Mouse (Mus musculus) ES-E14 (cell line): ENCODE measurements around the gene Poglut1. TPM values are rescaled to one million over a fixed set of nuclear protein-coding genes. Genes with fewer than 3 reads are reported as not detected.

Experiments used
- DNase-seq: peaks from one replicate; pipeline ENCODE4 v3.0.0-alpha.2; 2013; ENCODE audit warnings: low read depth, low spot score
- H3K27ac ChIP-seq: 2 replicates; pipeline ENCODE4 v1.5.1; 2012; ENCODE audit warnings: low read depth, mild to moderate bottlenecking, low read length, moderate library complexity, mixed read lengths; ENCODE audit not compliant: poor library complexity, insufficient read depth, severe bottlenecking
- H3K36me3 ChIP-seq: 2 replicates; pipeline ENCODE4 v1.6.1; 2012; ENCODE audit warnings: mild to moderate bottlenecking, low read length, moderate library complexity, mixed read lengths; ENCODE audit not compliant: control insufficient read depth, poor library complexity, insufficient read depth, severe bottlenecking
- H3K4me1 ChIP-seq, 2 experiments: fragments of 150-350 bp in 1 of 2; sonication (generic) in 1 of 2; 2 replicates each; pipeline ENCODE4 v1.6.1; 2012; ENCODE audit warnings: low read length in 2 of 2, mild to moderate bottlenecking in 1 of 2, mixed read lengths in 1 of 2; ENCODE audit not compliant: control insufficient read depth in 2 of 2, insufficient read depth in 2 of 2, poor library complexity in 1 of 2
- H3K4me3 ChIP-seq, 2 experiments: fragments of 150-350 bp in 1 of 2; sonication (generic) in 1 of 2; 2 replicates each; pipeline ENCODE4 v1.5.1; 2012; ENCODE audit warnings: low read length in 2 of 2, low read depth in 1 of 2, mild to moderate bottlenecking in 1 of 2, mixed read lengths in 1 of 2; ENCODE audit not compliant: insufficient read depth in 1 of 2, poor library complexity in 1 of 2, severe bottlenecking in 1 of 2
- H3K9ac ChIP-seq: 2 replicates; pipeline ENCODE4 v1.6.1; 2012; ENCODE audit warnings: low read depth, mild to moderate bottlenecking, low read length, mixed read lengths; ENCODE audit not compliant: poor library complexity, insufficient read depth, severe bottlenecking
- H3K9me3 ChIP-seq: fragments of 150-350 bp; sonication (generic); 2 replicates; pipeline ENCODE4 v1.6.1; 2012; ENCODE audit warnings: low read depth, mild to moderate bottlenecking, low read length; ENCODE audit not compliant: control insufficient read depth, insufficient read depth
- CHD2 ChIP-seq: IDR thresholded peaks from 2 replicates; pipeline ENCODE4 v1.6.1; 2014; ENCODE audit warnings: mild to moderate bottlenecking, low read depth, low read length, inconsistent platforms
- HCFC1 ChIP-seq: IDR thresholded peaks from 2 replicates; pipeline ENCODE4 v1.6.1; 2012; ENCODE audit warnings: low read length, inconsistent platforms, borderline replicate concordance; ENCODE audit not compliant: insufficient read depth
- MAFK ChIP-seq: IDR thresholded peaks from 2 replicates; pipeline ENCODE4 v1.6.1; 2014; ENCODE audit warnings: mild to moderate bottlenecking, low read depth, low read length, inconsistent platforms; ENCODE audit not compliant: insufficient read depth
- ZC3H11A ChIP-seq: IDR thresholded peaks from 2 replicates; pipeline ENCODE4 v1.6.1; 2012; ENCODE audit warnings: low read depth, mild to moderate bottlenecking, inconsistent platforms, low read length, borderline replicate concordance
- ZNF384 ChIP-seq: IDR thresholded peaks from 2 replicates; pipeline ENCODE4 v1.6.1; 2012; ENCODE audit warnings: low read depth, low read length, inconsistent platforms
- in situ Hi-C, 2 experiments: fragments of 600-800 bp; cut with MboI; formaldehyde crosslinking; loops; one replicate each; pipeline ENCODE4 v1.15.1; 2025; ENCODE audit warnings: low sequenced_read_pairs in 2 of 2, inconsistent platforms in 1 of 2; ENCODE audit not compliant: unreplicated experiment in 2 of 2
- total RNA-seq: library from RNA; depleted of rRNA; stranded (reverse); fragments of 300-350 nt; gene quantifications from 2 replicates; pipeline ENCODE4 v1.2.3, GENCODE M21; 2012

The Poglut1 gene
- total RNA-seq, 1 experiment, result 76.6 TPM

- Histone ChIP-seq H3K4me1 (peaks cover 0 to 6% of the 10 kb centered on the region in 2 experiments; a peak in 2 of 4 replicates), H3K36me3 (peaks cover 40% of the 10 kb centered on the region), H3K9me3 (no peaks in the 10 kb centered on the region), H3K27ac (no peak overlapping the region), H3K4me3 (no peak overlapping the region), H3K9ac (no peak overlapping the region)
- in situ Hi-C loops, result no loop called here
- no peak for DNase-seq
- TF ChIP-seq CHD2 (no peak), ZNF384 (no peak), ZC3H11A (no peak), MAFK (no peak), HCFC1 (no peak)
Measured at GRCm38 (mm10) chr16:38587163-38587562, 37.1 kb upstream of the Poglut1 start.

DNA sequence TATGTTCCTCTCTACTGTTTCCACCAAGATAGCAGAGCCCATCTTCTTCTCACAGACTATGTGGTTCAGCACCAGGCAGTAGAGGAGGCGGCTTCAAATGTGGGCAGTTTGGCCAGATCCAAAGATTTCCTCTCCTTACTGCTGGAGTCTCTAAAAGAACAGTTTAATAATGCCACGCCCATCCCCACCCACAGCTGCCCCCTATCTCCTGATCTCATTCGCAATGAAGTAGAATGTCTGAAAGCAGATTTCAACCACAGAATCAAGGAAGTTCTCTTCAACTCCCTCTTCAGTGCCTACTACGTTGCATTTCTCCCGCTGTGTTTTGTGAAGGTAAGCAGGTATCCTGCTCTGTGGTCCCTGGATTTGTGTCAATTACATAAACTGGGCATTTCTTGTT is 35.1 kb upstream of the Poglut1 start:
- H3K36me3 ChIP-seq, result peaks cover 37% of the 10 kb centered on the region
- in situ Hi-C loops, result no loop called here

DNA sequence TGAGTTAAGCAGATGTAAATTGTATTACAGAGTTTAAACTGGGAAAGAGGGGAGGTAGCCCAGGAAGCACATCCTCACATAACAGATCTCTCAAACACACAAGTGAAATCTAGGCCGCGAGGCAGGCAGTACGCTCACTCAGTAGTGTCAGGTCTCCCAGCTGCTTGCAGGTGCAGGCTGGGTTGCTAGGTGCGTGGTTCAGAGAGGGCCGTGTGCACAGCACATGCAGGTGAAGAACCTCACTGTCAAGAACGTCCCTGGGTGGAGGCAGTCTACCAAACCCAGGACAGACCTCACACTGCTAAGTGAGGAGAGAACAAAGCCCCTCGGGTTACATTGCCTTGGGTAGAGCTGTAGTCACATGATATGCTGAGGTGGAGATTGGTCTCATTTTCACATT is 34.7 kb upstream of the Poglut1 start:
- H3K9ac ChIP-seq, result no peak overlapping the region
- DNase-seq, result no peak
- no peaks in the 10 kb centered on the region for H3K9me3 ChIP-seq
- TF ChIP-seq HCFC1 (no peak), MAFK (no peak), CHD2 (no peak), ZNF384 (no peak), ZC3H11A (no peak)
- H3K4me3 ChIP-seq, result no peak overlapping the region
- peaks cover 0 to 4% of the 10 kb centered on the region in 2 experiments; a peak in 2 of 4 replicates for H3K4me1 ChIP-seq
- in situ Hi-C loops, result no loop called here
- H3K36me3 ChIP-seq, result peaks cover 37% of the 10 kb centered on the region
- no peak overlapping the region for H3K27ac ChIP-seq

More for the DNA sequence above, 35.1 kb upstream of the Poglut1 start:
- Histone ChIP-seq H3K4me1 (peaks cover 0 to 4% of the 10 kb centered on the region in 2 experiments; a peak in 2 of 4 replicates), H3K4me3 (no peak overlapping the region), H3K9ac (no peak overlapping the region), H3K27ac (no peak overlapping the region), H3K9me3 (no peaks in the 10 kb centered on the region)
- TF ChIP-seq ZC3H11A (no peak), MAFK (no peak), CHD2 (no peak), HCFC1 (no peak), ZNF384 (no peak)
- no peak for DNase-seq

DNA sequence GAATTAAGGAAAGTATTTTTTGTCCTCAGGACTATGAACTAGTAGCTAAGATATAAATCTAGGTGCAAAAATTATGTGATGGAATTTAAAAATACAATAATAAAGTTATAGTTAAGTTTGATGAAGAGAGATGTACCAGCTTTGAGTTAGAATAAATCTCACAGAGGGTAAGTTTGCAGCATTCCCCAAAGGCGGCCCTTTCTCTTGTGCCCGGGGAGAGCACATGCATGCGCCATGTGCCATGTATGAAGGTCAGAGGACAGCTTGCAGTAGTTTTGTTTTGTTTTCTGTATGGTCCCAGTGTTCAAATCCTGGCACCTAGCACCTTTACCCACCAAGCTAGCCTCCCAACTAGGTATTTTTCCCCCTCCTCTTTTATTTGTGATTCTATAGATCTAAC is 21.4 kb upstream of the Poglut1 start:
- in situ Hi-C loops, result no loop called here
- H3K9me3 ChIP-seq, result no peaks in the 10 kb centered on the region
- no peak overlapping the region for H3K4me3 ChIP-seq
- H3K36me3 ChIP-seq, result peaks cover 29% of the 10 kb centered on the region
- TF ChIP-seq ZC3H11A (no peak), ZNF384 (no peak), HCFC1 (no peak), MAFK (no peak), CHD2 (no peak)
- no peaks in the 10 kb centered on the region for H3K4me1 ChIP-seq
- no peak for DNase-seq
- no peak overlapping the region for H3K9ac ChIP-seq
- no peak overlapping the region for H3K27ac ChIP-seq

DNA sequence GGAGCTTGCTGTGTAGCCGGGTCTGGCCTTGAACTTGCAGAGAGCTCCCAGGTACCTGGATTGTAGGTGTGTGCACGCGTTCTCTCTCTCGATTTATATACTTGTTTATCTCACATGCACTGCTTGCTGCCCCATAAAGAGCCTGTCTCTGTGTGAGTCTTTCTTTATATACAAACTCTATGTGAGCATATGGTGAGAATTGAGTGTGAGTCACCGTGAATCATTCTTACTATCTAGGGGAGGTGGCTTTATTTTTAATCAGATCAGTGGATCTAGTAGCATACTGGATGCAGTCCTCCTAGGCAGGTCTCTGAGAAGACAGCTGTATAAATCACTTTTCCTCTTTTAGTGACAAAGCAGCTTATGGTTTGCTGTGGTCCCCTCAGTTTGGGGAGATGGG is 18.1 kb upstream of the Poglut1 start:
- H3K4me3 ChIP-seq, result no peak overlapping the region
- no peaks in the 10 kb centered on the region for H3K9me3 ChIP-seq
- H3K9ac ChIP-seq, result no peak overlapping the region
- no peak for TF ChIP-seq MAFK
- TF ChIP-seq ZC3H11A, result no peak
- in situ Hi-C loops, result no loop called here
- peaks cover 2 to 3% of the 10 kb centered on the region in 2 experiments; a peak in 3 of 4 replicates for H3K4me1 ChIP-seq
- H3K36me3 ChIP-seq, result peaks cover 35% of the 10 kb centered on the region
- H3K27ac ChIP-seq, result no peak overlapping the region
- no peak for DNase-seq
